Comparison of ENCODE assay signal across 9 mouse cellular contexts in the genomic region with DNA sequence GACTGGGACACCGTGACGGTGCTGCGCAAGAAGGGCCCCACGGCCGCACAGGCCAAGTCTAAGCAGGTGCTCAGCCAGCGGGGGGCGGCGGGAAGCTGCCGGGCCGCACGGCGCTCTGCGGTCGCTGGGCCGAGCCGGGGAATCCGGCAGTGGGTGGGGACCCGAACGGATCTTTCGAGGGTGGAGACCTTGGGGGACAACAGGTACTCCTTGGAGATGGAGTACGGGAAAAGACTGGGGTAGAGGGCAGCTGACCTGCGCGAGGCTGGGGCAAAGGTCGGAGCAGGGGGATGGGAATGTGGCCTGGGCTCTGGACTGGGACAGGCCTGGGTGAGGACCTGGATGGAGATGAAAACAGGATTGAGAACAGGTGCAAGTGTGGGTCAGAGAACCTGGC. TPM values are rescaled to one million over a fixed set of nuclear protein-coding genes. Genes with fewer than 3 reads are reported as not detected.
DNase-seq lines count a peak whose midpoint lies in the region; ATAC-seq and TF ChIP-seq lines count a peak whose summit lies in the region.
"Had no signal": no experiment of that assay in that cellular context is flagged by ENCODE, and none has a peak within 500 bp of the region (broad histone marks: within the 10 kb centered on the region; RNA-seq: fewer than 3 reads in every experiment).

No protein-coding gene starts in this region.

- DNase-seq in kidney, adult 11 months = peak; percentile 74
- no peak for DNase-seq in kidney, postnatal 14 days
- no peak for DNase-seq in midbrain, postnatal 0 days (ENCODE audit: low spot score)
- no peak for DNase-seq in urinary bladder, postnatal 36 days (ENCODE audit: low spot score in 2 of 2)
- DNase-seq in right cerebral cortex, postnatal 25 days = no peak
- DNase-seq in layer of hippocampus, postnatal 25 days (ENCODE audit: extremely low spot score in 1 of 2, low spot score in 1 of 2) = no peak

- no peaks in the 10 kb centered on the region for H3K27me3 ChIP-seq in embryonic facial prominence, embryonic 15.5 days
- no peaks in the 10 kb centered on the region for H3K27me3 ChIP-seq in kidney, embryonic 15.5 days
- H3K27me3 ChIP-seq in midbrain, postnatal 0 days (ENCODE audit: insufficient read depth, low read length) = no peaks in the 10 kb centered on the region
- H3K27me3 ChIP-seq: Patski had no signal

- peak overlapping the region; percentile 93 for H3K4me2 ChIP-seq in embryonic facial prominence, embryonic 15.5 days (replicated peaks)
- H3K4me2 ChIP-seq in kidney, embryonic 15.5 days = peak overlapping the region; percentile 82
- peak overlapping the region; percentile 97 for H3K4me2 ChIP-seq in midbrain, postnatal 0 days (ENCODE audit: low read depth, low read length, poor library complexity, severe bottlenecking)

- peak overlapping the region; percentile 100 for H3K4me3 ChIP-seq in embryonic facial prominence, embryonic 15.5 days (replicated peaks)
- H3K4me3 ChIP-seq in kidney, embryonic 15.5 days (replicated peaks) = peak overlapping the region; percentile 86
- H3K4me3 ChIP-seq in midbrain, postnatal 0 days (ENCODE audit: low read depth, low read length) = peak overlapping the region; percentile 97

- 0% methylated on average over 24 of the region's 24 CpGs for WGBS in embryonic facial prominence, embryonic 15.5 days
- WGBS in kidney, embryonic 15.5 days = under 1% methylated on average over 24 of the region's 24 CpGs
- 1% methylated on average over 24 of the region's 24 CpGs for WGBS in midbrain, postnatal 0 days

- H3K9me3 ChIP-seq in embryonic facial prominence, embryonic 15.5 days (replicated peaks) = no peaks in the 10 kb centered on the region
- H3K9me3 ChIP-seq in kidney, embryonic 15.5 days (replicated peaks) = no peaks in the 10 kb centered on the region
- H3K9me3 ChIP-seq in midbrain, postnatal 0 days (ENCODE audit: low read length) = no peaks in the 10 kb centered on the region

- peak overlapping the region; percentile 84 for H3K27ac ChIP-seq in embryonic facial prominence, embryonic 15.5 days (replicated peaks)
- peak overlapping the region; percentile 85 for H3K27ac ChIP-seq in kidney, embryonic 15.5 days
- peak overlapping the region; percentile 74; the same call in 1 of the 2 replicates for H3K27ac ChIP-seq in midbrain, postnatal 0 days (ENCODE audit: low read depth, low read length)

- TF ChIP-seq CTCF in midbrain, postnatal 0 days (IDR thresholded peaks at IDR 0.05) = no peak

- peak overlapping the region; percentile 95 for H3K9ac ChIP-seq in embryonic facial prominence, embryonic 15.5 days
- peak overlapping the region; percentile 91 for H3K9ac ChIP-seq in kidney, embryonic 15.5 days
- H3K9ac ChIP-seq in midbrain, postnatal 0 days (replicated peaks; ENCODE audit: low read length, poor library complexity, severe bottlenecking) = peak overlapping the region; percentile 97

- H3K36me3 ChIP-seq in embryonic facial prominence, embryonic 15.5 days = peaks cover 30% of the 10 kb centered on the region
- H3K36me3 ChIP-seq in kidney, embryonic 15.5 days = peaks cover 32% of the 10 kb centered on the region
- peaks cover 24% of the 10 kb centered on the region for H3K36me3 ChIP-seq in midbrain, postnatal 0 days (ENCODE audit: insufficient read depth, low read length)

- ATAC-seq in embryonic facial prominence, embryonic 15.5 days (ENCODE audit: insufficient number of reproducible peaks, low FRiP score, low TSS enrichment, low read depth) = peak; percentile 15; the same call in 1 of the 2 replicates
- ATAC-seq in kidney, embryonic 15.5 days (replicated peaks; ENCODE audit: low FRiP score) = no peak; the same call in 1 of the 2 replicates
- ATAC-seq in midbrain, postnatal 0 days (ENCODE audit: low FRiP score) = peak; percentile 36; the same call in 1 of the 2 replicates

- peaks cover 21% of the 10 kb centered on the region for H3K4me1 ChIP-seq in embryonic facial prominence, embryonic 15.5 days
- H3K4me1 ChIP-seq in kidney, embryonic 15.5 days = peaks cover 26% of the 10 kb centered on the region
- peaks cover 15% of the 10 kb centered on the region; the same call in 1 of the 2 replicates for H3K4me1 ChIP-seq in midbrain, postnatal 0 days (ENCODE audit: insufficient read depth, low read length)

RNA-seq across cellular contexts. Expression of gene Edf1, which starts 0.3 kb away (rescaled TPM):
- 355 and 373 TPM in 2 replicates for polyA plus RNA-seq in embryonic facial prominence, embryonic 15.5 days (2015; fragmentation: Nextera tagmentation; extraction: Ambion mirVana)
- polyA plus RNA-seq in kidney, embryonic 15.5 days (2015; fragmentation: Nextera tagmentation; extraction: Ambion mirVana) = 373 and 392 TPM in 2 replicates
- 187 and 196 TPM in 2 replicates for total RNA-seq in midbrain, postnatal 0 days (2014; rRNA removed)
- 389 and 392 TPM in 2 replicates for polyA plus RNA-seq in midbrain, postnatal 0 days (2015; fragmentation: Nextera tagmentation; extraction: Ambion mirVana)
- total RNA-seq in layer of hippocampus, postnatal 25 days (2021) = 100 to 1,000 TPM; 211 to 232 TPM

RNA-seq across cellular contexts. Expression of gene Traf2, which starts 11.2 kb away (rescaled TPM):
- polyA plus RNA-seq in embryonic facial prominence, embryonic 15.5 days (2015; fragmentation: Nextera tagmentation; extraction: Ambion mirVana) = 34.8 and 36.2 TPM in 2 replicates
- 36.0 and 37.3 TPM in 2 replicates for polyA plus RNA-seq in kidney, embryonic 15.5 days (2015; fragmentation: Nextera tagmentation; extraction: Ambion mirVana)
- 5.5 and 7.6 TPM in 2 replicates for total RNA-seq in midbrain, postnatal 0 days (2014; rRNA removed)
- 7.0 and 9.3 TPM in 2 replicates for polyA plus RNA-seq in midbrain, postnatal 0 days (2015; fragmentation: Nextera tagmentation; extraction: Ambion mirVana)
- total RNA-seq in layer of hippocampus, postnatal 25 days (2021) = 10 to 100 TPM in 1 of 2 experiments, 1 to 10 TPM in 1; 9.5 to 10.5 TPM

RNA-seq across cellular contexts. Expression of gene Mamdc4, which starts 16.7 kb away (rescaled TPM):
- polyA plus RNA-seq in embryonic facial prominence, embryonic 15.5 days (2015; fragmentation: Nextera tagmentation; extraction: Ambion mirVana) = 3.3 and 4.9 TPM in 2 replicates
- 8.4 and 10.1 TPM in 2 replicates for polyA plus RNA-seq in kidney, embryonic 15.5 days (2015; fragmentation: Nextera tagmentation; extraction: Ambion mirVana)
- 1.7 and 1.9 TPM in 2 replicates for total RNA-seq in midbrain, postnatal 0 days (2014; rRNA removed)
- polyA plus RNA-seq in midbrain, postnatal 0 days (2015; fragmentation: Nextera tagmentation; extraction: Ambion mirVana) = 0.32 TPM in 2 replicates
- 1 to 10 TPM; 1.9 to 2.3 TPM for total RNA-seq in layer of hippocampus, postnatal 25 days (2021)

RNA-seq across cellular contexts. Expression of gene Phpt1, which starts 17.1 kb away (rescaled TPM):
- 147 and 157 TPM in 2 replicates for polyA plus RNA-seq in embryonic facial prominence, embryonic 15.5 days (2015; fragmentation: Nextera tagmentation; extraction: Ambion mirVana)
- 184 and 197 TPM in 2 replicates for polyA plus RNA-seq in kidney, embryonic 15.5 days (2015; fragmentation: Nextera tagmentation; extraction: Ambion mirVana)
- total RNA-seq in midbrain, postnatal 0 days (2014; rRNA removed) = 37.9 and 39.8 TPM in 2 replicates
- polyA plus RNA-seq in midbrain, postnatal 0 days (2015; fragmentation: Nextera tagmentation; extraction: Ambion mirVana) = 192 and 209 TPM in 2 replicates
- 10 to 100 TPM; 67.9 to 75.4 TPM for total RNA-seq in layer of hippocampus, postnatal 25 days (2021)

RNA-seq across cellular contexts. Expression of gene Ajm1, which starts 23.6 kb away (rescaled TPM):
- polyA plus RNA-seq in embryonic facial prominence, embryonic 15.5 days (2015; fragmentation: Nextera tagmentation; extraction: Ambion mirVana) = 0.60 and 0.63 TPM in 2 replicates
- polyA plus RNA-seq in kidney, embryonic 15.5 days (2015; fragmentation: Nextera tagmentation; extraction: Ambion mirVana) = 0.15 and 0.21 TPM in 2 replicates
- 23.1 and 30.9 TPM in 2 replicates for total RNA-seq in midbrain, postnatal 0 days (2014; rRNA removed)
- polyA plus RNA-seq in midbrain, postnatal 0 days (2015; fragmentation: Nextera tagmentation; extraction: Ambion mirVana) = 19.2 and 22.1 TPM in 2 replicates
- 100 to 1,000 TPM; 104 to 117 TPM for total RNA-seq in layer of hippocampus, postnatal 25 days (2021)
